Mouse (Mus musculus) frontal cortex, postnatal 10 days (tissue): ENCODE data around the gene Zscan21.
"Not testable (repeated sequence)": the region's sequence is repeated elsewhere in the genome, so short reads cannot be mapped to it uniquely, and the experiment has no call there.

ENCODE experiments used
- DNase-seq, 2 experiments: peaks; one replicate each; pipeline ENCODE4 v3.0.0; 2022; ENCODE audit warnings: low spot score in 2 of 2, mixed read lengths in 1 of 2

Zscan21 gene

DNA sequence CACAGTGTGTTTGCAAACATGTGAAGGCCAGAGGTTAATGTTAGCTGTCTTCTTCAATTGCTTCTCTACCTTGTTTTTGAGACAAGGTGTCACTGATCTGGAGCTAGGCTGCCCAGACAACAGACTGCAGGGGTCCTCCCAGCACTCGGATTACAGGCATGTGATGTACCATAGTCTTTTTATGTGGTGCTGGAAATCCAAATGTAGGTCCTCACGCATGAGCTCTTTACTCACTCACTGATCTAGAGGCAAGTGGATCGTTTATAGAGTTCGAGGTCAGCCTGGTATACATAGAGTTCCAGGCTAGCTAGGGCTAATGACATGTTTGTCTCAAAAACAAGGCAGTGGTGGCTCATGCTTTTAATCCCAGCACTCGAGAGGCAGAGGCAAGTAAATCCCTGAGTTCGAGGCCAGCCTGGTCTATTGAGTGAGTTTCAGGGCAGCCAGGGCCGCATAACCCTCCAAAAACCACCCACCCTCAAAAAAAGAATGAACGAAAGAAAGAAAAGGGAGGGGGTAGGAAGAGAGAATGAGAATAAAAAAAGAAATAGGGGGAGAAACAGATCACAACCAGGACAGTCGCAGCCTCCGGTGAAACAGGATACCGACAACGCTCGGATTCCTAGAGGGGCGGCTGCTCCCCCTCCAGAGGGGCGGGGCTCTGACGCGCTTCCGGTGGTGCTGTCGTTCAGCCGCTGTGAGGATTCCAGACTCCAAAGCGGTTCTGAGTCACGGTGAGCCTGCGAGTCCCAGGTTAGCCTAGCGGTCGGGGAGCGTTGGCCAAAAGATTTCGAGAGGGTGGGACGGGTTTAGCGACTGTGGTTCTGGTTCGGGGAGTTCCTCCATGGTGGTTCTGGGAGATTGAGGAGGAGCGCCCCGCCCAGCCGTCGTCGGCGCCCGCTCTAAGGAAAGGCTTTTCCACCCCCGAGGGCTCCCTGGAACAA, at the start of gene Zscan21:
TSS of gene Zscan21 (plus strand) at position 649 of the 944 bp plus-strand sequence.
- DNase-seq, result peak; percentile 81 to 87

DNA sequence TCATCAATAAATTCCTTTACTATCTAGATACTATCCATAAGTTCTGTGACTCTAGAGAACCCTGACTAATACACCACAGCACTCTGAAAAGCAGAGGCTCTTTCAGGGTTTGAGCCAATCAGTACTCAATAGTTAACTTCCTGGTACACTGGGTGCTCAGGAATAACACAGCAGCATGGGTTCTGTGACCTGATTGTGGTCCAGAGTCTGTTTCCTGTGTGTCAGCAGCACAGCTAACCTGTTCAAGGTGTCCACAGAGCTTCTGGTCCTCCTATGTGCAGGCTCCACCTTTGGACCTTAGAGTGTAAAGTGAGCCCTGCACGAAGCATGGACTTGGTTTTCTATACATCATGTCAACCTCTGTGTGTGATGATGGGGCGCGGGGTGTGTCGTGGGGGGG, 42.9 kb upstream of the Zscan21 start:
- no peak for DNase-seq

DNA sequence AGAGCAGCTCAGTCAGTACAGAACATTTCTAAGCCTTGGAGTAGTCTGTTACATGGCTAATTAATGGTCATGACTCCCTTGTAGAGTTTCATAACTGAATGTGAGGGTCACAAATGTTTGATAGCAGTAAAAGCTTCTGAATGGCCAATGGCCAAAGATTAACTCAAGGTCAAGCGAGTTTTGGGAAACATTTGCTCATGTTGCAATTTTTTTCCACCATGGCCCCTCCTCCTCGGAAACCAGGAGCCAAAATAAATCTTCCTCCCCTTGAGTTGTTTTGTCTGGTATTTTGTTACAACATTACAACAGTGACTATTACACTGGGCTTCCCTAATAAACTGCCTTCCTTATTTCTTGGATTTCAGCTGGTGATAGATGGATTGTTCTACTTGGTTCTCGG, 41.0 kb upstream of the Zscan21 start:
- no peak for DNase-seq

DNA sequence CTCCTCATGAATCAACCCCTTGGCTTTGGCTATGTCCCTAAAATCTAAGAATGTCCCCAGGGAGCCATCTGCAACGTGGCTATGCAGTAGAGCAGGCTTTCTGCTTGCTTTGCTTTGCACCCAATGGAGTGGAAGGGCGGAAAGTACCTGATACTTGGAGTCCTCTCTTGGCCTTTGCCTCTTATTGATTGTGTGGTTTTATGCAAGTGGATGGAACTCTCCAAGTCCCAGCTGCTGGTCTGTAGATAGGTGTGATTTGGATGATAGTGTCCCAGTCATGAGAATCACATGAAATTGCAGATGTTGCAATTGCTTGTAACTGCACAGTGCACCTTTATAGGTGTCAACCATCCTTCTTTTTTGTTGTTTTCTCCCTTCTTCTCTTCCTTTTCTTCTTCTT, 40.6 kb upstream of the Zscan21 start:
- DNase-seq, result no peak

DNA sequence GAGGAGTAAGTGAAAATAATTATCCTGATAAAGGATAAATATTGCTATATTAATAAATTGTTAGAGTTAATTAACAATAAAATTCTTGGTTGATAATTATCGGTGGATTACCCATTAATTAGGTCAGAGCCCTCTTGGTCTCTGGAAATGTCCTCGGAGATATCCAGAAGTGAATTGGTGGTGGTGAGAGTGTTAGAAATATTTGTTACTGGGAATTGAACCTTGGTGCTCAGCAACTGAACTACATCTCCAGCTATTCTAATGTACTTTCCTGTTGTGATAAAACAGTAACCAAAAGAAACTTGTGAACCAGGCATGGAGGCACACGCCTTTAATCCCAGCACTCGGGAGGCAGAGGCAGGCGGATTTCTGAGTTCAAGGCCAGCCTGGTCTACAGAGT, 36.2 kb upstream of the Zscan21 start:
- no peak for DNase-seq

DNA sequence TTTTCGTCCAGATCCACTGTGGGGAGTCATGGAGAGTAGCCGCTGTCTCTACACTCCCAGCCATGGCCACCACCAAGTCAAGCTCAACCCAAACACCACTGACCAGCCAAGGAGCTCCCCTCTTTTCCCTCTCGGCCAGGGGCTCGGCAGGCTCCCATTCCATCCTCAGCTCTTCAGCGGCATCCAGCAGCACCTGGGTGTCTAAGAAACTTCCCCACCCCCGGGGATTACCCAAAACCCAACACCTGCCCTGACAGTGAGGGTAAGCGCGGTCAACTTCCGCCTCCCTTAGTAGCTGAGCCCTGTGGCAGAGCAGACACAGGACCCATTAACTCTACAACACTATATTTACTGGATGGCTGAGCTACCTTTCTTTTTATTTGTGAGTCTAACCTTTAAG, 35.3 kb upstream of the Zscan21 start:
- no peak for DNase-seq

DNA sequence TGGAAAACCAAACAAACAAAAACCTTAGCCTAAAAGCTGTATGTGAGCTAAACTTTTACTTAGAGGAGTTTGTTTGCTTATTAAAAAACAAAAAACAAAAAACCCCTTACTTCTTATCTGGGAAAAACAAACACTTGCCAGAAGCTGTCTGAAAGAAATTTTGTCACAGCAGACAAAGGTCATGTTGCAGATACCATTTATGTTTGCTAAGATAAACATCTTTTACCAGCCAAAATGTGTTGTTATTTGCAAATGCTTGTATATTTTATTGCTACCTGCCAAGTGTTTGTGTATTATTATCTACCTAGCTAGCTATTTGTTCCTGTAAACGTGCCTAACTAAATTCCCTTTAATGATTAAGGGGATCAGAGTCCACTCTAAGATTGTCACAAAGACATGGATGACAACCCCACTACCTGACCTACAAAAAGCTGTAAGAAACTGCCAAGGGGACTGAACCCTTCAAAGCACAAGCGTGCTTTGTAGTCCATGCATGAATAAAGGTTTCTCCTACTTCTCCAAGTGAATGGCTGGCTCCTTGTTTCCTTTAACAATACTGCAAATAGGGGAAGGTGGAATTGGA, 33.3 kb upstream of the Zscan21 start:
- DNase-seq, result no peak

DNA sequence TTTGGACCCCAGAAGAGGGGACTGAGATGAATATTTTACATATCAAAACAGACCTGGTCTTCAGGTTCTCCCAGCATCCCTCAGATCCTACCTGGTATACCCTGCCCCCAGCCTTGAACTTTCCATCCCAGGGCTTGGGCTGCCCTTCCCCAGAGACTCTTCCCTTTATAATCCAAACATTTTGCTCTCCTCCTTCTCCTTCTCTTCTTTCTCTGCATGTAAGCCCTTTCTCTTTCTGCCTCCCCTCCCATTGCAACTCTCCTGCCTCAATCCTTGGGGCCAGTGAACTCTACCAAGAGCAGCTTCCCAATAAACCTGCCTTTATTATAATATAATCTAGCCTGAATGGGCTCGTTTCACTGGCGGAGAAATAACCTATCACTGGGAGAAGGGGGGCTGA, 32.8 kb upstream of the Zscan21 start:
- DNase-seq, result no peak

DNA sequence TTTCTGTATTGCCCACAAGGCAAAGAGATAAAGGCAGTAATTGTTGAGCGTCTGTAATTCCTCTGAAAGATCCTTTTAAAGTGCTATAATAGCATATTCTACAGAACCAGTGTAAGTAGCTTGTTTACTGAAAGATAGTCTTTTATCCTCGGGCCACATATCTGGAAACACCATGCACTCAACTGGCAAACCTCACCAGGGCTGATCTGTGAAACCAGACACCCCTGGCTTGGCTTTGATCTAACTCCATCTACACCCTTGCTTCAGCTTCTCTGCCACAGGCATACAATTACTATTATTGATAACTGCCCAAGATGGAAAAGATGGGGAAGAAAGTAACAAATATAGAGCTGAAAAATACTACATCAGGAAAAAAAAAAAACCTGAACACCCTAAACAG, 32.2 kb upstream of the Zscan21 start:
- DNase-seq, result no peak

DNA sequence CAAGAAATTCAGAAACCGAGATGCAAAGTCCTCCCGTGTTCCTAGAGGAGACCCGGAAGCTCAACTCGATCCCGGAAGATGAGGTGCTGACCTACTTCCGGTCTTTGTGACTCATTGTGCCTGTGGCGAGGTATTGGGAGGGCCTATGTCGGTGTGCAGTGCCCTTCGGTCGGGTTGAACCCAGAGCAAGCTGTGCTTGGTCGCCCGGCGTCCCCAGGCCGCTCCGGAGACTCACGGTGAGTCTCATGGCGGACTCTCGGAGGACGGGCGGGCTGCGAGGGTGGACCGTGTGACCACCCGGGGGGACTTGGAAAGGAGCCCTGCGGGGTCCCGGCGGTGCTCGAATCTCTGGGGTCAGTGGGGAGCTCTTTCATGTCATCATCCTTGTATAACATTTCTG, 31.7 kb upstream of the Zscan21 start, which contains the start of gene Zkscan1:
TSS of gene Zkscan1 (plus strand) at position 89 of the 400 bp plus-strand sequence.
- peak; percentile 68 to 71 for DNase-seq

DNA sequence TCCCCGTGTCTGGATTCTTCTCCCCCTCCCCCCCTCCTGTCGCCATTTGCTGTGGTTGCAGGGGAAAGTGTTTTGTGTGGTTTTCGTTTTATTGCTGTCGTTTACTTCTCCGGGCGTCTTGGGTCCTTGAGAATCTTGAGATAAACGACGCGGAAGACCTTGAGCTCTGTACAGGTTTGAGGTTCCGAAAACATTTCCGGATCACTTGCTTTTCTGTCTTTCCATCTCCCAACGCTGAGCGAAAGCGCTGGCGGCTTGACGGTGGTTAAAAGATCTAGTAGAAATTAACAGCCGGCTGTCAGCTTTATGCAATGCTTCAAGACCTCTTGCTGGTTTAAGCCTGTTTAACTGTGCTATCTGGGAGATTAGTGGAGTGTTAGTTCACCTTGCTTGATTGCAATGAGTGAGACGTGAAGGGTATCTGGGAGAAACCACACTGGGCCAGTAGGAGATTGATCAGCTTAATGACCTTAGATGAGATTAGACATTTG, 31.2 kb upstream of the Zscan21 start:
- no peak for DNase-seq

DNA sequence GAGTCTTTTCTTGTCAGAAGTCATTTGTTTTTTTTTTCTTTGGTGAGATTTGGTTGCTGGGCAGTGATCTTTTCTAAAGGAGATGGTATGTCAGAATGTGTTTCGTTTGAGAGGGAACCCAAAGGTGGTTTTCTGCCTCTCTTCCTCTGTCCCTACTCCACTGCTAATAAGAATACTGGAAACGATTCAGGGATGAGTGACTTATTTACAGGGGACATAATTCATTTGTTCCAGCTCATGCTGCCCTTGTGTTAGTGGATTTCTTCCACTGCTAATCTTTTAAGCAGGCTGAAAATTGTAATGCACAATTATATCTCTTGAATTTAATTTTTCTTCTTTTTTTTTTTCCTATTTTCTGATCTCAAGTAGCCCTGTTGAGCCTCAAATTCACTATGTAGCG, 29.9 kb upstream of the Zscan21 start:
- DNase-seq, result no peak

DNA sequence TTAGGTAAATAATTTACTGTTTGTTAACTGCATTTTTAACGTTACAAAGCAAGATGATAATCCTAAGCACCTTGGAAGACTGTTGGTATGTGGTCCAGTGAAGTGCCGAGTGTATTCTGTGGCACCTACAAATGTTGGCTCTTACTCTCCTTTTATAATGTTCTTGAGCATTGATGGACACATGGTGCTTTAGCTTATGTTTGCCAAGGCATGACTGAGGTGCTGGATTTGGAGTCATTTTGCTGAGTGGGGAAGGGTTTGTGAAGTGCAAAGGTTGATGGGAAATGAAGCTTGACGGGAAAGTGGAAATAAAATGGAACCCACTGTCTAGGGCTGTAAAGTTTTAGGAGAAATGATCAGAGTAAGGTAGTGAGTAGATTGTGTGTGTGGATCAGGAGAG, 28.3 kb upstream of the Zscan21 start:
- no peak for DNase-seq

DNA sequence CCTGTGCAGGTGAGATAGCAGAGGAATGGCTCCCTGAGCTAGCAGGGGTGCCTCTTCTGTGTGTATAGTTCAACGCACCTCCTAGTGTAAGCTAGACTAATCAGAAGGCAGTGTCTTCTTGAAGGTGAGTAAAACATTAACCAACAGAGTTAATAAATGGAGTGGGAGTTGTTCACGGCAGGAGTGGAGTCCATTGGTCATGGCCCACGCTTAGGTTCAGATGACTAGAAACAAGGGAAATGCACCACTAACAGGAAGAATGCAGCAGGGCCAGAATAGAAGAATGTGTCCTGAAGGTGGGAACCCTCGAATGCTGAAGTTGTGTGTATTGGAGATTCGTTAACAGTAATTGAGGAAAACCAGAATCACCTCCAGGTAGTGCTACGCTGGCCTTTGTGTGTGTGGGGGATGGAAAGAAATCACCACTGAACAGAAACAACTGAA, 27.6 kb upstream of the Zscan21 start:
- no peak for DNase-seq

DNA sequence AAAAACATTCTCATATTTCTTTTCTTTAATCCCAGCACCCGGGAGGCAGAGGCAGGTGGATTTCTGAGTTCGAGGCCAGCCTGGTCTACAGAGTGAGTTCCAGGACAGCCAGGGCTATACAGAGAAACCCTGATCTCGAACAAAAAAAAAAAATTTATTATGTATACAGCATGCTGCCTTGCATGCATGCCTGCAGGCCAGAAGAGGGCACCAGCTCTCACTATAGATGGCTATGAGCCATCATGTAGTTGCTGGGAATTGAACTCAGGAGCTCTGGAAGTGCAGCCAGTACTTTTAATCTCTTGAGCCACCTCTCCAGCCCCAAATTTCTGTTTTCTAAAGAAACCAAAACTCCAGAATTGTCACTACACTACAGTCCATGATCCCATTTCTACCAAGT, 26.4 kb upstream of the Zscan21 start:
- DNase-seq, result no peak

DNA sequence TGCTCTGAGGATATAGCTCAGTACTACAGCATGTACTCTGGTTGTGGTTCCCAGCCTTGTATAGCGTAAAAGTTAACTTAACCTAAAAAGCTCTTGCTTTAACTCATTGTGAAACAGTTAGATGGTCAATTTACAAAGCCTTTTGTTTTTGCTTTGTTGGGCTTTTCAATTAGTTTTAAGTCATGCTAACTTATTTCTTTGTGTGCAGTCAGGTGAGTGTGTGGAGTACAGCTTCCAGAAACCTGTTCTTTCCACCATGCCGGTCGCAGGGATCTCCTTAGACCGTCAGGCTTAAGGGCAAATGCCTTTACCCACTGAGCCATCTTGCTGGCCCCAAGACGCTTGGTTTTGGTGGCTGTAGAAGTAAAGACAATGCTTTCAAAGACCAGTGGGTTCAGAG, 26.0 kb upstream of the Zscan21 start:
- DNase-seq, result no peak

DNA sequence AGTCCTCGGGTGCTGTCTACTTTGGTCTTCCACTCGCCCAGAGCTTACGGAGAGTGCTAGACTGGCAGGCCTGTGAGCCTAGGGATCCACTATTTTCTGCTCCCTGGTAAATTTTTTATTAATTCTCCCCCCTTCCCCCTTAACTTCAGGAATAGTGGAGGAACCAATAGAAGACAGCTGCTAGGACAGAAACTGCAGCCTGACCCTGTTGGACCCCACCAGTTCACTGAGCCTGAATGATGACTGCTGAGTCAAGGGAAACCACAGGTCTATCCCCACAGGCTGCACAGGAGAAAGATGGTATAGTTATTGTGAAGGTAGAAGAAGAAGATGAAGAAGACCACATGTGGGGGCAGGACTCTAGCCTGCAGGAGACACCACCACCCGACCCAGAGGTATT, 23.9 kb upstream of the Zscan21 start:
- DNase-seq, result no peak

DNA sequence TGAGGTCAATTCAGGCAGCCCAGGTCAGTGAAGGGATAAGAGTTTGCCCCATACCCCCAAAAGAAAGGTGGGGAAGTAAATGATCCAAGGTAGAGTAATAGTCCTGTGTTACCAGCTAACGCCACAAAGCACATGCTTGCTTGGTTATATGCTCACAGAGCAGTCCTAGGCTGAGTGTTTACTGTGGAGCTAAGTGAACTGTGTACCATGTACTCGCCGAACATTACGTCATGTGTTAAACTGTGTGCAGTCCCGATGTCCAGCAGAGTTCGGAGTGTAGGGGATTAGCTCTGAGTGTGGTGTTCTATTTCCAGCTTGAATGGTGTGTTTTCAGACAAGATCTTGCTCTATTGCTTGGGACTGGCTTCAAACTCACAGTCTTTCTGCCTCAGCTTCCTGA, 22.2 kb upstream of the Zscan21 start:
- no peak for DNase-seq

DNA sequence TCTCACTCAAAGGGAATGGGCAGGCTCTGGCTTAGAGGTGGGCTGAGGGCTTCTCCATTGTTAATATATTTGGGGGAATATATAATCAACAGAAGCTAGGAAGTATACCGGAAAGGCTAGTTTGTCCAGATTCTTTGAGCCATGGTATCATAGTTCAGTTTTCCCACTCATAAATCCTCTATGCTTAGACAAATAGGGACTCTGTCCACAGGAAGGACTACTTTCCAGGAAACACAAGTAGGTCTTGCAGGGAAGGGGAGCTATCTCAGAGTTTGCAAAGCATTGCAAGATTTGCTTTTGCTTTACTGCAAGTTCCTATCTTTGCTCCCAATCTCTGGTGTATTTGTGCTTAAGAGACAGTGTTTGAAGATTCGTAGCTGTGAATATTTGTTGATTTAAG, 11.7 kb upstream of the Zscan21 start:
- no peak for DNase-seq

DNA sequence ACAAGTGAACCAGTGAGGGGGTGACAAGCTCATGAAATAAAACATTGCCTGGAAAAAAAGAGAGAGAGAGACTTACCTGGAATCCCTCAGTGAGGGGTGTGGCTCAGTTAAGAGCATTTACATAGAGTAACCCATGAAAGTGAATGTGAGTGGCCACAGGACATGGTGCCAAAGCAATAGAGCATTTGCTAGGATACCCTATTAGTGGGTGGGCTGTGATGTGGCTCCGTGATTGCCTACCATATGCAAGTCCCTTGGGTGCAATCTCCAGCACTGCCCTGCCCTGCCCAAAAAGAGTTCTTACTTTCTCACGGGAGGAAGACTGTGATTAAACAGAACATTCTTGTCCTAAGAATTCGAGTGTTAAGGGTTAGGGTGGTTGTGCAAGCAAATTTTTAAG, 9.6 kb upstream of the Zscan21 start:
- DNase-seq, result no peak

DNA sequence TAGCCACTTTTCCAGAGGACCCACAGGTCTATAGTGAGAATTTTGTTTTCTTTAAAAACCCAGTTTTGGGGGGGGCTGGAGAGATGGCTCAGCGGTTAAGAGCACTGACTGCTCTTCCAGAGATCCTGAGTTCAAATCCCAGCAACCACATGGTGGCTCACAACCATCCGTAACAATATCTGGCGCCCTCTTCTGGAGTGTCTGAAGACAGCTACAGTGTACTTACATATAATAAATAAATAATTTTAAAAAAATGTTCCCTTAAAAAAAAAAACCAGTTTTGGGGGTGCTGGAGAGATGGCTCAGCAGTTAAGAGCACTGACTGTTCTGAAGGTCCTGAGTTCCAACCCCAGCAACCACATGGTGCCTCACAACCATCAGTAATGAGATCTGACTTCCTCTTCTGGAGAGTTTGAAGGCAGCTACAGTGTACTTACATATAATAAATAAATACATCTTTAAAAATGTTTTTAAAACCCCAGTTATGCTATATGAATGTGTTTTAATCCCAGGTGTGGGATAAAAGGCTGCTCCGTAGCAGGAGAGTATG, 6.8 kb upstream of the Zscan21 start:
- not testable (repeated sequence) for DNase-seq

DNA sequence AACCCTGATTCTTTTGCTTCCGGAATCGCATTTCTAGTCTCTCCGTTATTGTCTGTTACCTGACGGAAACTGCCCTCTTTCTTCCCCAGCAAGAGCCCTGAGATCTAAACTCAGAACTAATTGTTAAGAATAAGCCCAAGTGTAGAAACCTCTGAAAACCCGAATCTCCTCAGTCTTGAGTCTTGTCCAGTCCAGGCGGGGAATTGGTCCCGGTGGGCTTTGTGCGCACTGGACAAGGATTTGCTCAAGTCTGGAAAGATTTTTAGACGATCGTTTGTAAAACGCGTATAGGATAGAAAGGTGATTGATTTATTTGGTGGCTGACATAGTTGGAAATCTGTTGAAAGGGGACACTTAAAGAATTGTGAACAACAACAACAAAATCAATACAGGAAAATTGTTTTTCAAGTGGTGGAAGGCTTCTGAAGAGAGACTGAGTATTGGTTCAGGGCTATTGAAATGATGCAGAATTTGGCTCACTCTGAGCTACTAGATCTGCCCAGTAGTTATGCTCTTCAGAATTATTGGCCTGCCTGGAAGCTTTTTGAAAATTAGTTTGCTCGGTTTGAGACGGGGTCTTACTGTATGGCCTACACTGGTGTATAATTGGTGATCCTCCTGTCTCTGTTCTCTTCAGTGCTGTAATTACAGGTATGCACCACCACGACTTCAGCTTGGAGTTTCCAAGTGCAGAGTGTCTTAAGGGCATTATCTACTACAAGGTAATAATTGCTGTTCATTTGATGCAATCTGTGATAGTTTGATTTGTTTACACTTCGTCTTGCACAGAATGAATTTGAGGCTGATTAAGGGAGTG, 704 bp downstream of the Zscan21 start:
- DNase-seq, result no peak
